Mouse (Mus musculus) stomach, postnatal 0 days (tissue): ENCODE measurements around the gene Olfr1396. TPM values are rescaled to one million over a fixed set of nuclear protein-coding genes. Genes with fewer than 3 reads are reported as not detected.

Source experiments
- ATAC-seq: fragments of 200-750 bp; cut with Nextera tagmentation; 2 replicates; pipeline ENCODE4 v1.8.0; 2017; ENCODE audit not compliant: low FRiP score, low TSS enrichment
- DNase-seq: peaks from one replicate; pipeline ENCODE4 v3.0.0-alpha.2; 2016; ENCODE audit warnings: low spot score
- H3K27ac ChIP-seq: fragments of 300-500 bp; sonication (generic); replicated peaks from 2 replicates; pipeline ENCODE4 v1.5.1; 2014; ENCODE audit warnings: mild to moderate bottlenecking, control low read depth
- H3K27me3 ChIP-seq: fragments of 300-500 bp; sonication (generic); 2 replicates; pipeline ENCODE4 v1.6.1; 2014; ENCODE audit warnings: low read length; ENCODE audit not compliant: control insufficient read depth, insufficient read depth
- H3K36me3 ChIP-seq: fragments of 300-500 bp; sonication (generic); 2 replicates; pipeline ENCODE4 v1.6.1; 2014; ENCODE audit warnings: low read length, mixed read lengths; ENCODE audit not compliant: control insufficient read depth, insufficient read depth
- H3K4me1 ChIP-seq: fragments of 300-500 bp; sonication (generic); replicated peaks from 2 replicates; pipeline ENCODE4 v1.6.1; 2014; ENCODE audit warnings: antibody characterized with exemption; ENCODE audit not compliant: control insufficient read depth, insufficient read depth
- H3K4me2 ChIP-seq: fragments of 300-500 bp; sonication (generic); replicated peaks from 2 replicates; pipeline ENCODE4 v1.6.1; 2014; ENCODE audit warnings: low read depth, mild to moderate bottlenecking, control low read depth, moderate library complexity
- H3K4me3 ChIP-seq: fragments of 300-500 bp; sonication (generic); 2 replicates; pipeline ENCODE4 v1.5.1; 2014; ENCODE audit warnings: low read depth, low read length, control low read depth
- H3K9ac ChIP-seq: fragments of 300-500 bp; sonication (generic); 2 replicates; pipeline ENCODE4 v1.6.1; 2014; ENCODE audit warnings: mild to moderate bottlenecking, low read length, control low read depth, mixed read lengths
- H3K9me3 ChIP-seq: fragments of 300-500 bp; sonication (generic); 2 replicates; pipeline ENCODE4 v1.6.1; 2016; ENCODE audit warnings: low read length; ENCODE audit not compliant: control insufficient read depth
- CTCF ChIP-seq: IDR thresholded peaks from 2 replicates; pipeline ENCODE4 v1.5.1; 2016; ENCODE audit warnings: antibody characterized with exemption, low read depth, mild to moderate bottlenecking, moderate library complexity
- EP300 ChIP-seq: optimal IDR thresholded peaks from 2 replicates; pipeline ENCODE3; 2016; ENCODE audit warnings: antibody characterized with exemption
- WGBS: fragments of 180-500 bp; shearing (Covaris S2); extraction: QIAGEN DNeasy Blood & Tissue Kit; methylation state at CpG from one replicate; pipeline ENCODE4 v1.1.7; 2014; 5-methylcytosine and 5-hydroxymethylcytosine counted together
- polyA plus RNA-seq: library from polyadenylated mRNA; unstranded; fragments of >200 nt; fragmentation: Nextera tagmentation; extraction: Ambion mirVana; gene quantifications from 2 replicates; pipeline ENCODE4 v1.2.1, GENCODE M21; 2015

Gene Olfr1396
- polyA plus RNA-seq, 1 experiment from 2014 or later: 0.11 TPM

- peak; percentile 62; the same call in 1 of the 2 replicates for ATAC-seq
- TF ChIP-seq EP300 (no peak), CTCF (no peak)
- DNase-seq: peak; percentile 65
- Histone ChIP-seq H3K36me3 (no peaks in the 10 kb centered on the region), H3K4me3 (peak overlapping the region; percentile 18), H3K4me2 (peak overlapping the region; percentile 46), H3K27ac (0 out of 2 replicates have a peak overlapping the region, but pooled peaks have one; percentile 30), H3K4me1 (peaks cover 4% of the 10 kb centered on the region; the same call in 1 of the 2 replicates), H3K27me3 (no peaks in the 10 kb centered on the region), H3K9me3 (no peaks in the 10 kb centered on the region), H3K9ac (peak overlapping the region; percentile 31; the same call in 1 of the 2 replicates)
- 37% methylated on average over 22 of the region's 22 CpGs for WGBS
Measured at GRCm38 (mm10) chr11:49087830-49088616, 26.7 kb downstream of the Olfr1396 start.

GRCm38 (mm10) chr11:49086858-49087361 is 27.8 kb downstream of the Olfr1396 start:
- Histone ChIP-seq H3K9ac (no peak overlapping the region), H3K27ac (peak overlapping the region; percentile 75), H3K4me1 (peaks cover 4% of the 10 kb centered on the region; the same call in 1 of the 2 replicates), H3K4me3 (no peak overlapping the region), H3K27me3 (no peaks in the 10 kb centered on the region), H3K36me3 (no peaks in the 10 kb centered on the region), H3K9me3 (no peaks in the 10 kb centered on the region), H3K4me2 (peak overlapping the region; percentile 17; the same call in 1 of the 2 replicates)
- ATAC-seq (no peak), DNase-seq (no peak)
- 70% methylated on average over 6 of the region's 6 CpGs for WGBS
- TF ChIP-seq EP300 (no peak), CTCF (no peak)

GRCm38 (mm10) chr11:49084875-49085274 is 29.8 kb downstream of the Olfr1396 start:
- no peaks in the 10 kb centered on the region for H3K27me3 ChIP-seq
- TF ChIP-seq EP300 (no peak), CTCF (peak; percentile 59)
- no peak overlapping the region for H3K9ac ChIP-seq
- H3K4me3 ChIP-seq: no peak overlapping the region
- ATAC-seq (peak; percentile 55), DNase-seq (no peak)
- H3K27ac ChIP-seq: no peak overlapping the region
- peaks cover 4% of the 10 kb centered on the region; the same call in 1 of the 2 replicates for H3K4me1 ChIP-seq
- H3K9me3 ChIP-seq: no peaks in the 10 kb centered on the region
- no peaks in the 10 kb centered on the region for H3K36me3 ChIP-seq
- H3K4me2 ChIP-seq: no peak overlapping the region
- WGBS: 15% methylated on average over 3 of the region's 3 CpGs

GRCm38 (mm10) chr11:49084385-49084784 is 30.3 kb downstream of the Olfr1396 start:
- no peaks in the 10 kb centered on the region for H3K9me3 ChIP-seq

GRCm38 (mm10) chr11:49083808-49084207 is 30.9 kb downstream of the Olfr1396 start:
- WGBS: 68% methylated on average over 3 of the region's 3 CpGs
- ATAC-seq: no peak

More at GRCm38 (mm10) chr11:49084385-49084784, 30.3 kb downstream of the Olfr1396 start:
- Histone ChIP-seq H3K9ac (no peak overlapping the region), H3K27ac (no peak overlapping the region), H3K36me3 (no peaks in the 10 kb centered on the region), H3K4me2 (no peak overlapping the region), H3K27me3 (no peaks in the 10 kb centered on the region), H3K4me1 (peaks cover 4% of the 10 kb centered on the region; the same call in 1 of the 2 replicates), H3K4me3 (no peak overlapping the region)
- no peak for TF ChIP-seq CTCF
- no peak for TF ChIP-seq EP300
- ATAC-seq (no peak), DNase-seq (no peak)
- 79% methylated on average over 1 of the region's 1 CpGs for WGBS

More at GRCm38 (mm10) chr11:49083808-49084207, 30.9 kb downstream of the Olfr1396 start:
- Histone ChIP-seq H3K9ac (no peak overlapping the region), H3K9me3 (no peaks in the 10 kb centered on the region), H3K4me3 (no peak overlapping the region), H3K36me3 (no peaks in the 10 kb centered on the region), H3K27ac (no peak overlapping the region), H3K4me2 (no peak overlapping the region), H3K27me3 (no peaks in the 10 kb centered on the region), H3K4me1 (peaks cover 4% of the 10 kb centered on the region; the same call in 1 of the 2 replicates)
- no peak for DNase-seq
- TF ChIP-seq CTCF (no peak), EP300 (no peak)
